ENCODE assay signal across 13 mouse cellular contexts in genomic region chr1:119505951-119506350, GRCm38 (mm10).
"Had no signal": no experiment of that assay in that cellular context is flagged by ENCODE, and none has a peak within 500 bp of the region (broad histone marks: within the 10 kb centered on the region; RNA-seq: fewer than 3 reads in every experiment).

No protein-coding gene starts in this region.

- H3K27me3 ChIP-seq: midbrain, embryonic 15.5 days; stomach, embryonic 15.5 days had no signal

- H3K4me3 ChIP-seq: liver, embryonic 12.5 days; midbrain, embryonic 12.5 days; midbrain, embryonic 15.5 days; neural tube, embryonic 12.5 days; stomach, embryonic 15.5 days had no signal

- DNase-seq: lung, embryonic 14.5 days; lung, postnatal 14 days; right cerebral cortex, postnatal 14 days; thymus, adult 2 months; thymus, postnatal 25 days; thymus, postnatal 4 days had no signal

- H3K9ac ChIP-seq: liver, embryonic 12.5 days; liver, embryonic 14.5 days; midbrain, embryonic 12.5 days; midbrain, embryonic 15.5 days; neural tube, embryonic 12.5 days; stomach, embryonic 15.5 days had no signal

- H3K27ac ChIP-seq: liver, embryonic 12.5 days; liver, embryonic 14.5 days; midbrain, embryonic 10.5 days; midbrain, embryonic 12.5 days; midbrain, embryonic 15.5 days; neural tube, embryonic 12.5 days had no signal

- H3K36me3 ChIP-seq: midbrain, embryonic 12.5 days; midbrain, embryonic 15.5 days; neural tube, embryonic 12.5 days had no signal

- ATAC-seq: liver, embryonic 12.5 days had no signal

- H3K9me3 ChIP-seq: liver, embryonic 12.5 days; midbrain, embryonic 10.5 days; midbrain, embryonic 12.5 days; midbrain, embryonic 15.5 days; neural tube, embryonic 12.5 days; stomach, embryonic 15.5 days had no signal
